Mouse (Mus musculus): ENCODE data around the gene Mau2. TPM values are rescaled to one million over a fixed set of nuclear protein-coding genes. Genes with fewer than 3 reads are reported as not detected.

Mau2 gene
- polyA plus RNA-seq (2017; shearing (Covaris generic)) = 25.3 TPM

DNA sequence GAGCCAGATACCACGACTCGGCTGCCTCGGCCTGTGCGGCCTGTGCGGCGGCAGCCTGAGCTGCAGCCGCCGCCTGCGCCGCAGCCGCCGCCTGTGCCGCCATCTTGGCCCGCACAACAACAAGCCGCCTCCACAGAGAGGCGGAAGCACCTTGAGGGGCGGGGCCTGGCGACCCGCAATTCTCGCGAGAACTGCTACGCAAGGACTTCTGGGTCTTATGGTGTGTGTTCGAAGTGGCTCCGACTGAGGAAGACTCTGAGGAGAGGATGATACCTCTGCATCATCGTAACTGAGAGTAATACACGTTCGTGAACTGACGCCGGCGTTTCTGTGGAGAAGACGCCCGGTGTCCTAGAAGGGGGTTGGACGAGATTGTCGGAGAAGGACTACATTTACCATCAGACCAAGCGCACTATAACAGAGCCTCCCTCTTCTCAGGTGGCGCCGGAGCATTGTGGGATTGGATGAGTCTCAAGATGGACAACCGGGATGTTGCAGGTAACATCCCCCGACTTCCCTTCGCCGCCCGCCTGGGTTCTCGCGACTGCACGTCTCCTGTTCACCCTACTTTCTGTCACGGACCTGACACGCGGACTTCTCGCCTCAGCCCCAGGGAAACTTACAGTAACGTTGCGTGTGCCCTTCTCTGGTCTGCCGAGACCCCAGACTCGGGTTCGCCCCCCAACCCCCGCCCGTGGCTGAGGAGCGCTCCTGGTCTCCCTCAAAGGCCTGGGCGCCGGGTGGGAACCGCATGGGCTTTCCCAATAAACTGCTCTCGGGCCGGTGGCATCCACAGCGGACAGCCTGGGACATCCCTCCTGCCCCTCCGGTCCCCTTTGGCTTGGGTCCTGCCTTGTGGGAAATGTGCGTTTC is at the start of gene Mau2, which contains the start of gene Sugp1:
TSS of gene Mau2 (minus strand) at position 152 of the 873 bp plus-strand sequence.
TSS of gene Sugp1 (plus strand) at position 231 of the 873 bp plus-strand sequence.

DNA sequence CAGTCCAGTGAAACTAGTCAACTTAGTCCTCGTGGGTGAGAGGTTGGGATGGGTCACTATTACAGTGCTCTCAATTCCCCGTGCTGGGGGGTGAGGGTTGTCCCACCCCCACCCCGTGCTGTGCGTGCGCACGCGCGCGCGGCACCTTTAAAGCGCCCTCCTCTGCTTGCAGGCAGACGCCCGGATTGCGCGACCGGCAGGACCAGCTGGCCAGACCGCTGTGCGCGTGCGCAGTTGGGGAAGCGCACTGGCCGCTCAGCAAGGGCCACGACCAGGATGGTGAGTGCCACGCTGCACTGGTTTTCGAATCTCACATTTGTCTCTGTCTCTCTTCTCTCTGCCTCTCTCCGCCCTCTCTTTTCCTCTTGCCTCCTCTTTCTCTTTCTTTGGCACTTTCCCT is 40.8 kb upstream of the Mau2 start, which contains the start of gene Hapln4:
TSS of gene Hapln4 (plus strand) at position 173 of the 400 bp plus-strand sequence.

DNA sequence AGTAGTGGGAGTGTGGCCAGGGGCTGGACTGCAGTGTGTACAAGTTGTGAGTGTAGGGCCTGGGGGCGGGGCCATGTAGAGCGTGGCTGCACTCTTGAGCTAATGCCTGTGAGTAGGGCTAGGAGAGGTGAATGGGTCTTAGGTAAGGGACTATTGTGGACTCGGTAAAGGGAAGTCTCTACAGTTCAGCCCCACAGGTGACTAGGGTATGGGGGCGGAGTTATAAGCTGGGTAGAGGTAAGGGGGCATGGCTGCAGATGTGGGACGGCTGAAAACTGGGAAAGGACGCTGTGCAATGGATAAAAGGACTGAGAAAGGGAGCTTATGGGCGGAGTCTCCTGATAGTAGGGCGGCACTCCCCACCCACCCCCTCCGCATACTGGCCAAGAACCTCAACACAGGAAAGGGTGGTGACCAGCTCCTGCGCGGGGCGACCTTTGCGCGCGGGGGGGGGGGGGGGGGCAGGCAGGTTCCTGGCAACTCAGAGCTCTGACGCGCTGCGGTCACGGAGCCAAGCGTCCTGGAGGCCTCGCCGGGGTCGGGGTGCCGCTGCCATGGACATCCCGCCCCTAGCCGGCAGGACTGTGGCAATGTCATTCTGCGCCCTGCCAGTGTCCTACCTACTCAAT is 30.0 kb upstream of the Mau2 start, which contains the start of gene Tm6sf2:
TSS of gene Tm6sf2 (plus strand) at position 484 of the 629 bp plus-strand sequence.

DNA sequence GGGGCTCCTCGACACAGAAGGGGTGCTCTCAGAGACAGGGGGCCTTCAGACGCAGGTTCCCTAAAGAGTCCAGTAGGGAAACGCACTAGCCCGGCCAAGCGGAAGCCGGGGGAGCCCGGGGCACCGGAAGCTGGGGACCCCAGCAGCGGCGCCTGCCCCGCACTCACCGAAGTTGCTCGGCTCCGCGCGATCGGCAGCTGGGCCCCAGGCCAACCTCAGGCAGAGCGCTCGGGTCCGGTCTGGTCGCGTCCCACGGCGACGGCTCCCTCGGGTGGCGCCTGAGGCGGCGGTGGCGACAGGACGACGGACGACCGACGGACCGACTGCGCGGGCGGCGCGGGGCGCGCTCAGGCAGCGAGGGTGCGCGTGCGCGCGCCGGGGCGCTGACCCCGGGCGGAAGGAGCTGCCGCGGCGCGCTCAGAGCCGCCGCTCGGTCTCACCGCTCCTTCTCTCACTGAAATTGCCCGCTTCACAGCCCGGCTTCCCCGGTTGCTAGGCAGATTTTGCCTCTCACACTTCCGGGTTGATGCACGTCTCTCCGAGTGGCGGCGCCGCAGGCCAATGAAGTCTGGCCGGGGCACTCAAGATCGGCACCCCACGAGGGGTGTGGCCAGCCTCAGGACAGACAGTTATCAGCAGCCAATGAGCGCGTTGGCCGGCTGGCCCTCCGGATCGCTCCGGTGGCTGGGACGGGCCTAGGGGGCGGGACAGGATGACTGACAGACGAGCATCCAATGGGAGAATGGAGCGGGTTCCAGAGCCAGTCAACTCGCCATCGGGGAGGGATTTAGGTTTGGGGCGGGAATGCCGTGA is 46.6 kb downstream of the Mau2 start, which contains the start of gene Gatad2a:
TSS of gene Gatad2a (minus strand) at position 609 of the 813 bp plus-strand sequence.

Other genes with a start within 250 kb of the Mau2 start
- 185 TPM for gene Gmip, start 234.1 kb downstream of the Mau2 start, polyA plus RNA-seq (2017; shearing (Covaris generic))
- gene Lpar2, start 220.3 kb downstream of the Mau2 start, polyA plus RNA-seq (2017; shearing (Covaris generic)) = 0.73 TPM
- 18.5 TPM for gene Pbx4, start 210.2 kb downstream of the Mau2 start, polyA plus RNA-seq (2017; shearing (Covaris generic))
- gene Cilp2, start 155.0 kb downstream of the Mau2 start, polyA plus RNA-seq (2017; shearing (Covaris generic)) = not detected
- 1.4 TPM for gene Tssk6, start 140.6 kb downstream of the Mau2 start, polyA plus RNA-seq (2017; shearing (Covaris generic))
- gene Ndufa13, start 140.2 kb downstream of the Mau2 start, polyA plus RNA-seq (2017; shearing (Covaris generic)) = 216 TPM
- 1.4 TPM for gene Yjefn3, start 140.0 kb downstream of the Mau2 start, polyA plus RNA-seq (2017; shearing (Covaris generic))
- gene Gatad2a, start 46.4 kb downstream of the Mau2 start, polyA plus RNA-seq (2017; shearing (Covaris generic)) = 14.8 TPM
- gene Sugp1, start 79 bp upstream of the Mau2 start, polyA plus RNA-seq (2017; shearing (Covaris generic)) = 74.4 TPM
- gene Tm6sf2, start 30.2 kb upstream of the Mau2 start, polyA plus RNA-seq (2017; shearing (Covaris generic)) = 0.51 TPM
- not detected for gene Hapln4, start 40.7 kb upstream of the Mau2 start, polyA plus RNA-seq (2017; shearing (Covaris generic))
- gene Ncan, start 78.1 kb upstream of the Mau2 start, polyA plus RNA-seq (2017; shearing (Covaris generic)) = not detected
- gene Nr2c2ap, start 88.6 kb upstream of the Mau2 start, polyA plus RNA-seq (2017; shearing (Covaris generic)) = 69.0 TPM
- gene Rfxank, start 96.4 kb upstream of the Mau2 start, polyA plus RNA-seq (2017; shearing (Covaris generic)) = 46.9 TPM
- 73.1 TPM for gene Borcs8, start 96.8 kb upstream of the Mau2 start, polyA plus RNA-seq (2017; shearing (Covaris generic))
- 2.6 TPM for gene Mef2b, start 97.0 kb upstream of the Mau2 start, polyA plus RNA-seq (2017; shearing (Covaris generic))
- 57.7 TPM for gene Tmem161a, start 129.6 kb upstream of the Mau2 start, polyA plus RNA-seq (2017; shearing (Covaris generic))
- gene Slc25a42, start 169.6 kb upstream of the Mau2 start, polyA plus RNA-seq (2017; shearing (Covaris generic)) = 15.3 TPM
- gene Sugp2, start 191.5 kb upstream of the Mau2 start, polyA plus RNA-seq (2017; shearing (Covaris generic)) = 33.0 TPM
- 13.1 TPM for gene Armc6, start 191.7 kb upstream of the Mau2 start, polyA plus RNA-seq (2017; shearing (Covaris generic))
- 1.3 TPM for gene Homer3, start 240.1 kb upstream of the Mau2 start, polyA plus RNA-seq (2017; shearing (Covaris generic))

Measured in CD4-positive, CD25-positive, alpha-beta regulatory T cell, adult 9 weeks (primary cell).